Mouse (Mus musculus) kidney, adult 8-10 months (tissue): ENCODE measurements at regions not wholly inside any gene's neighbourhood (a gene's known extent, or its start where the extent isn't known, plus 50 kb on each side); places are given as distances from the start of the nearest gene placed in this dataset.

Source experiments
- DNase-seq, 2 experiments: peaks; one replicate each; pipeline ENCODE4 v3.0.0; 2022

DNA sequence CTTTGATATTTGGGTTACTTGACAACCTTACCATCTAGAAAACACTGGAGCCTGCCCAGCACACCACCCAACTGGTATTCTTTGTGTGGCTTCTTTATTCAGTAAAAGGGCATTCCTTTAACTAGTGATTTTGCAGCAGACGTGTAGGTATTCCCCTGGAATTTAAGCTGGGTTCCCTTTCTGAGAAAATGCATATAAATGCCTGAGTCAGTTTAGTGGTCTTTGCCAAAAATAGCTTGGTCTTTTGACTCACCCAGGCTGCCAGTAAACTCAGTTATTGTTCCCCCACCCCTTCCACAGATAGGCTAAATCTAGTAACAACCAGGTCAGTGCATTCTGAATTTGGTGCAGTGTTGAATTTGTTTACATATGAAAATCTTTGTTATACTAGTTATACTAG, 450.6 kb downstream of the Gm7489 start:
- DNase-seq = no peak

DNA sequence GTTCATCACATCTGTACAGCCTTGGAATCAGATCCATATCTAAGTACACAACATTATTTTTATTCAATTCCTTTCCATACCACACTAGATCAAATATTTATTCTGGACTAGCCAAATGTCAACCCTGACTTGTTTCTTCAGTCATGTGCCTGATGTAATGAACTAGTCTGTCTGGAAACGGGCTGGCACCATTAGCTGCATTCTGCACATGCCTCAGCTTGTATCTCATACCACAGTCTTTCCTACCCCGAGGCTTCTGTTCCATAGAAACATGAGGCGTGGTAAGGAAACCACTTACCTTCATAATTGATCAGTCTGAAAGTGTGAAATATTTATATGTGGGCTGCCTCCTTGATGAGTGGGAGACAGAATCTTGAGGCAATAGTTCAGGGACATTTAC, 469.0 kb downstream of the Gm7489 start:
- DNase-seq = peak in 1 of 2 experiments; percentile 3

DNA sequence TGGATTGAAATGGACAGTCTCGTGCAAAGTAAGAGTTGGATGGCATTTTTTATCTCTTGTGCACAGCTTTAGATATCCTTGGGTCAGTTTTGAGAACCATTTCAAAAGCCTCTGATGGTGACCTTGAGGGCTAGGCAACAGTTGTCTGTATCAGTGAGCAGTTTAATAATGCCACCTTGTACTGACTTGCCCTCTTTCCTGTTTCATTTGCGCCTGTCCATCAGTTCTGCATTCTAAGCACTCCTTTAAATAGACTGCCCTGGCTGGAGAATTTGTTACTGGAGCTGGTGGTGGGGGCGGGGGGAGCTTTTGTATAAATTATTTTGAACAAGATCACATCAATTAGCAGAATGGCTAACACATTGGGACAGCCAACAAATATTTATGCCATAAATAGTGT, 474.0 kb downstream of the Gm7489 start:
- DNase-seq = no peak
